Mouse (Mus musculus): Measurements from ENCODE around the gene Ormdl3.

DNA sequence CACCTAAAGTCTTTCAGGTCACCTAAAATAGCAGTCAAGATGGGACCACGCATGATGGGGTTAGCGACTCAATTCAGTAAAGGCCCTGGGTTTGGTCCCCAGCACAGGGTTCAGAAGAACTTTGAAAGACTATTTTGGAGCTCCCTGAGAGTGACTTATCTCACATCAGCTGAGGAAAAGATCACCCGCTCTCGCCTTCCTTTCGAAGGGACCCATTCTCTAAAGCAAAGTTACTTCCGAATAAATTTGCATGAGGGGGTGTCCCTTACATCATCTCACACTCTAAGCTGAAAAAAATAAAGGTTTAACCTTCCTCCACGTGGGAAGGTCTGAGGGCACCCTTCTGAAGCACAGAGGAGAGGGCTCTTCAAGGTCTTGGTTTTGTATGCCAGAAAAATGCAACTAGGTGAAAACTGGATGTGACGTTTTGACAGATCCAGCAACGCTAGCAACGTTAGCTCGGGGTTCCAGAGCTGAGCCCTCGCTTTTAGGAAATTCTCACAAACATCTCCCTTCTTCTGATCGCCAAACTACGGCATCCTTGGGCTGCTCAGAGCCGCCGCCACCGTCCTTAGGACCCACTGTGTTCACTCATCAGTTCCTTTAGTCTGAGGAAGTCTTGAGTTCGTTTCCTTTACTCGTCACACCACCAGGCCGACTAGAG is 36.7 kb downstream of the Ormdl3 start:
- TF ChIP-seq CTCF (IDR thresholded peaks at IDR 0.05; ENCODE audit: low read depth) = no peak
- no peak for TF ChIP-seq EP300 (IDR thresholded peaks at IDR 0.05; ENCODE audit: low read depth)

All from liver, postnatal 0 days (tissue).